Mouse (Mus musculus) embryonic facial prominence, embryonic 13.5 days (tissue): ENCODE measurements around the gene Syne1. TPM values are rescaled to one million over a fixed set of nuclear protein-coding genes. Genes with fewer than 3 reads are reported as not detected.

Experiments used
- ATAC-seq: fragments of 200-750 bp; cut with Nextera tagmentation; 2 replicates; pipeline ENCODE4 v1.8.0; 2017; ENCODE audit warnings: low read depth; ENCODE audit not compliant: insufficient number of reproducible peaks, insufficient read depth, low FRiP score, low TSS enrichment
- H3K27ac ChIP-seq: fragments of 300-500 bp; sonication (generic); 2 replicates; pipeline ENCODE4 v1.5.1; 2015; ENCODE audit warnings: moderate library complexity, mild to moderate bottlenecking, inconsistent platforms
- H3K27me3 ChIP-seq: fragments of 300-500 bp; sonication (generic); 2 replicates; pipeline ENCODE4 v1.6.1; 2015; ENCODE audit warnings: mild to moderate bottlenecking, inconsistent platforms
- H3K36me3 ChIP-seq: fragments of 300-500 bp; sonication (generic); 2 replicates; pipeline ENCODE4 v1.6.1; 2015; ENCODE audit warnings: mild to moderate bottlenecking, inconsistent platforms
- H3K4me1 ChIP-seq: fragments of 300-500 bp; sonication (generic); 2 replicates; pipeline ENCODE4 v1.6.1; 2015; ENCODE audit warnings: inconsistent platforms
- H3K4me2 ChIP-seq: fragments of 300-500 bp; sonication (generic); 2 replicates; pipeline ENCODE4 v1.6.1; 2015; ENCODE audit warnings: moderate library complexity, mild to moderate bottlenecking, inconsistent platforms
- H3K4me3 ChIP-seq: fragments of 300-500 bp; sonication (generic); 2 replicates; pipeline ENCODE4 v1.5.1; 2015; ENCODE audit warnings: mild to moderate bottlenecking, inconsistent platforms
- H3K9ac ChIP-seq: fragments of 300-500 bp; sonication (generic); 2 replicates; pipeline ENCODE4 v1.6.1; 2015; ENCODE audit warnings: mild to moderate bottlenecking, inconsistent platforms
- H3K9me3 ChIP-seq: fragments of 300-500 bp; sonication (generic); 2 replicates; pipeline ENCODE4 v1.6.1; 2016; ENCODE audit warnings: inconsistent platforms
- WGBS: fragments of 180-500 bp; shearing (Covaris S2); methylation state at CpG from one replicate; pipeline ENCODE4 v1.1.7; 2015; ENCODE audit warnings: mixed read lengths; 5-methylcytosine and 5-hydroxymethylcytosine counted together
- polyA plus RNA-seq: library from polyadenylated mRNA; unstranded; fragments of >200 nt; fragmentation: Nextera tagmentation; extraction: Ambion mirVana; gene quantifications from 2 replicates; pipeline ENCODE4 v1.2.1, GENCODE M21; 2015

Syne1 gene
- polyA plus RNA-seq, 1 experiment from 2014 or later: 6.3 TPM

GRCm38 (mm10) chr10:5558808-5559207, 7.5 kb upstream of the Syne1 start:
- no peak overlapping the region for H3K4me3 ChIP-seq
- H3K27me3 ChIP-seq: no peaks in the 10 kb centered on the region
- H3K9ac ChIP-seq: no peak overlapping the region
- H3K4me1 ChIP-seq: no peaks in the 10 kb centered on the region
- no peaks in the 10 kb centered on the region for H3K9me3 ChIP-seq
- H3K4me2 ChIP-seq: no peak overlapping the region
- ATAC-seq: no peak
- no peak overlapping the region for H3K27ac ChIP-seq
- no peaks in the 10 kb centered on the region for H3K36me3 ChIP-seq

GRCm38 (mm10) chr10:5554941-5555340, 3.7 kb upstream of the Syne1 start:
- Histone ChIP-seq H3K36me3 (no peaks in the 10 kb centered on the region), H3K4me3 (no peak overlapping the region), H3K9ac (no peak overlapping the region), H3K4me1 (peaks cover 11% of the 10 kb centered on the region), H3K9me3 (no peaks in the 10 kb centered on the region), H3K27ac (no peak overlapping the region), H3K4me2 (no peak overlapping the region), H3K27me3 (peaks cover 10% of the 10 kb centered on the region)
- no peak for ATAC-seq
- 18% methylated on average over 5 of the region's 5 CpGs for WGBS

- peak overlapping the region; percentile 97 for H3K4me2 ChIP-seq
- no peaks in the 10 kb centered on the region for H3K9me3 ChIP-seq
- peak overlapping the region; percentile 55 for H3K4me3 ChIP-seq
- ATAC-seq: peak; percentile 78
- H3K27me3 ChIP-seq: peaks cover 15% of the 10 kb centered on the region
- peak overlapping the region; percentile 70 for H3K9ac ChIP-seq
- WGBS: under 1% methylated on average over 43 of the region's 44 CpGs
- no peak overlapping the region for H3K27ac ChIP-seq
- no peaks in the 10 kb centered on the region for H3K36me3 ChIP-seq
- H3K4me1 ChIP-seq: peaks cover 15% of the 10 kb centered on the region
These were observed 887 bp downstream of the Syne1 start for GRCm38 (mm10) chr10:5550168-5551021.

- peak overlapping the region; percentile 70; the same call in 1 of the 2 replicates for H3K9ac ChIP-seq
- no peak for ATAC-seq
- WGBS: 8% methylated on average over 6 of the region's 6 CpGs
These were observed 1.5 kb downstream of the Syne1 start for GRCm38 (mm10) chr10:5549871-5550167.

GRCm38 (mm10) chr10:5548651-5549050, 2.6 kb downstream of the Syne1 start:
- H3K4me2 ChIP-seq: no peak overlapping the region
- H3K36me3 ChIP-seq: no peaks in the 10 kb centered on the region
- H3K27ac ChIP-seq: no peak overlapping the region
- H3K4me3 ChIP-seq: no peak overlapping the region
- 82% methylated on average over 2 of the region's 2 CpGs for WGBS
- H3K27me3 ChIP-seq: peaks cover 15% of the 10 kb centered on the region
- ATAC-seq: no peak
- no peak overlapping the region for H3K9ac ChIP-seq
- no peaks in the 10 kb centered on the region for H3K9me3 ChIP-seq
- H3K4me1 ChIP-seq: peaks cover 15% of the 10 kb centered on the region

More at GRCm38 (mm10) chr10:5549871-5550167, 1.5 kb downstream of the Syne1 start:
- peak overlapping the region; percentile 55 for H3K4me3 ChIP-seq
- H3K27ac ChIP-seq: no peak overlapping the region
- H3K4me2 ChIP-seq: peak overlapping the region; percentile 97
- peaks cover 15% of the 10 kb centered on the region for H3K4me1 ChIP-seq
- peaks cover 15% of the 10 kb centered on the region for H3K27me3 ChIP-seq
- H3K36me3 ChIP-seq: no peaks in the 10 kb centered on the region
- H3K9me3 ChIP-seq: no peaks in the 10 kb centered on the region

GRCm38 (mm10) chr10:5547769-5548168, 3.5 kb downstream of the Syne1 start:
- no peaks in the 10 kb centered on the region for H3K36me3 ChIP-seq
- no peak for ATAC-seq
- peaks cover 15% of the 10 kb centered on the region for H3K4me1 ChIP-seq
- no peak overlapping the region for H3K4me3 ChIP-seq
- H3K9me3 ChIP-seq: no peaks in the 10 kb centered on the region
- no peak overlapping the region for H3K4me2 ChIP-seq
- H3K27me3 ChIP-seq: peaks cover 15% of the 10 kb centered on the region
- H3K9ac ChIP-seq: no peak overlapping the region
- H3K27ac ChIP-seq: no peak overlapping the region
- 89% methylated on average over 9 of the region's 9 CpGs for WGBS

- no peaks in the 10 kb centered on the region for H3K9me3 ChIP-seq
- no peak overlapping the region for H3K9ac ChIP-seq
- peaks cover 15% of the 10 kb centered on the region for H3K4me1 ChIP-seq
- 90% methylated on average over 5 of the region's 5 CpGs for WGBS
- ATAC-seq: no peak
- no peak overlapping the region for H3K27ac ChIP-seq
- no peak overlapping the region for H3K4me2 ChIP-seq
- H3K27me3 ChIP-seq: peaks cover 15% of the 10 kb centered on the region
- no peak overlapping the region for H3K4me3 ChIP-seq
- no peaks in the 10 kb centered on the region for H3K36me3 ChIP-seq
These were observed 4.9 kb downstream of the Syne1 start for GRCm38 (mm10) chr10:5546428-5546827.

- no peak overlapping the region for H3K4me2 ChIP-seq
- H3K4me1 ChIP-seq: no peaks in the 10 kb centered on the region
- no peak overlapping the region for H3K4me3 ChIP-seq
- no peaks in the 10 kb centered on the region for H3K36me3 ChIP-seq
- H3K9me3 ChIP-seq: no peaks in the 10 kb centered on the region
- H3K9ac ChIP-seq: no peak overlapping the region
- 86% methylated on average over 1 of the region's 1 CpGs for whole genome bisulfite sequencing
- no peak overlapping the region for H3K27ac ChIP-seq
- no peak for ATAC-seq
- no peaks in the 10 kb centered on the region for H3K27me3 ChIP-seq
These were observed 23.0 kb downstream of the Syne1 start for GRCm38 (mm10) chr10:5528284-5528683.

- Histone ChIP-seq H3K27ac (no peak overlapping the region), H3K27me3 (no peaks in the 10 kb centered on the region), H3K4me1 (no peaks in the 10 kb centered on the region), H3K4me2 (no peak overlapping the region), H3K9me3 (no peaks in the 10 kb centered on the region), H3K36me3 (no peaks in the 10 kb centered on the region), H3K4me3 (no peak overlapping the region), H3K9ac (no peak overlapping the region)
- 50% methylated on average over 4 of the region's 4 CpGs for WGBS
- ATAC-seq: no peak
These were observed 23.6 kb downstream of the Syne1 start for GRCm38 (mm10) chr10:5527634-5528033.

- 77% methylated on average over 4 of the region's 4 CpGs for WGBS
- ATAC-seq: no peak
These were observed 28.4 kb downstream of the Syne1 start for GRCm38 (mm10) chr10:5522904-5523303.

GRCm38 (mm10) chr10:5522276-5522675, 29.0 kb downstream of the Syne1 start:
- no peak overlapping the region for H3K4me3 ChIP-seq
- no peak overlapping the region for H3K9ac ChIP-seq
- WGBS: 91% methylated on average over 3 of the region's 3 CpGs
- H3K27me3 ChIP-seq: no peaks in the 10 kb centered on the region
- no peaks in the 10 kb centered on the region for H3K4me1 ChIP-seq
- H3K4me2 ChIP-seq: no peak overlapping the region
- no peaks in the 10 kb centered on the region for H3K36me3 ChIP-seq
- H3K27ac ChIP-seq: no peak overlapping the region
- no peak for ATAC-seq
- H3K9me3 ChIP-seq: no peaks in the 10 kb centered on the region

More at GRCm38 (mm10) chr10:5522904-5523303, 28.4 kb downstream of the Syne1 start:
- Histone ChIP-seq H3K9me3 (no peaks in the 10 kb centered on the region), H3K4me2 (no peak overlapping the region), H3K36me3 (no peaks in the 10 kb centered on the region), H3K4me3 (no peak overlapping the region), H3K9ac (no peak overlapping the region), H3K27ac (no peak overlapping the region), H3K4me1 (no peaks in the 10 kb centered on the region), H3K27me3 (no peaks in the 10 kb centered on the region)

GRCm38 (mm10) chr10:5520695-5521094, 30.6 kb downstream of the Syne1 start:
- no peak overlapping the region for H3K27ac ChIP-seq
- no peaks in the 10 kb centered on the region for H3K4me1 ChIP-seq
- no peak overlapping the region for H3K4me3 ChIP-seq
- no peaks in the 10 kb centered on the region for H3K36me3 ChIP-seq
- no peak for ATAC-seq
- no peak overlapping the region for H3K4me2 ChIP-seq
- no peaks in the 10 kb centered on the region for H3K27me3 ChIP-seq
- 62% methylated on average over 1 of the region's 1 CpGs for WGBS
- no peak overlapping the region for H3K9ac ChIP-seq
- H3K9me3 ChIP-seq: no peaks in the 10 kb centered on the region
